Mouse (Mus musculus) urinary bladder, postnatal 10 days (tissue): ENCODE measurements around the gene Ift140.
A peak's percentile ranks its signal among the peaks of the same experiment; 100 is the strongest.

ENCODE experiments used
- DNase-seq: peaks from one replicate; pipeline ENCODE4 v3.0.0; 2022; ENCODE audit warnings: low spot score

The Ift140 gene

DNA sequence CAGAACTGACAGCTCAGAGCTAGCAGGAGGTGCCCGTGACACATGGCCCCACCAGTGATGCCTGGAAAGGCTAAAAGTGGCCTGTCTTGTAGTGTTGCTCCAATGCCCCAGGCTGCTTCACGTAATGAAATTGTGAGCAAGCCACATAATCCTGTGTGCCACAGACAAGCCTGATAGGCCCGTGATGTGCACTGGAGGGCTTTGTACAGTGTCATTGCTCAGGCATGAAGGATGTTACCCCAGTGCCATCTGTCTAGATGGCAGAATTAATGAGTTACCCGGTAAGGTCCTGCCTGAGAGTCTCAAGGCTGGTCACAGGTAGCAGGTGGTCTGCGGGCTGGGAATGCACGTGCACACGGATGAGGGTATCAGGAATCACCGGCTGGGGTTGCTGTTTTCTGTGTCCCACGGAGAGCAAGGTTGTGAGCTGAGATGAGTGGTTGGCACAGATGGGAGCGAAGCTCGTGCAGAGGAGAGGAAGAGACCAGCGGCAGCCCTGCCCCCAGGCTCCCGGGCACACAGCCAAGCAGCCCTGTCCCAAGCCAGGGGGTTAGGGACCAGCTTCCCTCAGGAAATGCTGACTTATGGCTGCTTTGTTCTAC is 62.0 kb downstream of the Ift140 start:
- DNase-seq = no peak

- DNase-seq = no peak
These were observed 64.3 kb downstream of the Ift140 start for GRCm38 (mm10) chr17:25080210-25080609.

GRCm38 (mm10) chr17:25080960-25081381 is 65.1 kb downstream of the Ift140 start:
- no peak for DNase-seq

DNA sequence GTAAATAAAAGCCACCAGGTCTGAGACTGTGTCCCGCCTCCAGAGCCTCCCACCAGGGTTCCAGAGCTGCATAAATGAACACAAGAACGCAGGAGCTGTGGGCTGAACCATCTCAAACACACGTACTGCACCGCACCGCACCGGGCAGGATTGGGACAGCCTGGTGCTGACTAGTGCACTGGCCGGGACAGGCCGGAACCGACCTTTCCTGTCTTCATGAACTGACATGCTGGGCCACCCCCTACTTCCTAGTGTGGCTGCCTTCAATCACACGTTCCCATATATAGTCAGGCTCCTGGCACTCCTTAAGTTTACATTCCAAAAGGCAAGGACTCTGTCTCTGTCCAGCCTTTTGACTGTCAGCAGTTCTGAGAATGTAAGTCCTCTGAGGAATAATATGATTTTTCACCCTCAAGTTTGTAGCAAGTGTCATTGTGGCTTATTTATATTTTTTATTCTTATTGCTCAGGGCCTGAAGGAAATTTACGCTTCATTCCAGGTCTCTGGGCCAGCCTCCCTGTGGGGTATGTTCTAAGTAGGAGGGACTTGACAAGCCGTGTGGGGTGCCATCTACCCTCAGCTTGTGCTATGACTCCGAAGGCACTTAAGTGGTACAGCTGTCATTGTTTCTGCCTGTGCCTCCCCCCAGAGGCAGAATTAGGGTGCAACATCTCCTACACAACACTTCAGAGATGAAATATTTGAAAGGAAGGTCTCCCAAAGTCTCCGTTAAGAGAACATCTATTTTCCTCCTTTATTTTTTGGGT is 66.4 kb downstream of the Ift140 start:
- no peak for DNase-seq

GRCm38 (mm10) chr17:25082887-25083286 is 67.0 kb downstream of the Ift140 start:
- DNase-seq = no peak

GRCm38 (mm10) chr17:25083444-25083931 is 67.6 kb downstream of the Ift140 start, which contains the start of gene Tmem204:
TSS of gene Tmem204 (minus strand) at chr17:25083591.
- DNase-seq = no peak

DNA sequence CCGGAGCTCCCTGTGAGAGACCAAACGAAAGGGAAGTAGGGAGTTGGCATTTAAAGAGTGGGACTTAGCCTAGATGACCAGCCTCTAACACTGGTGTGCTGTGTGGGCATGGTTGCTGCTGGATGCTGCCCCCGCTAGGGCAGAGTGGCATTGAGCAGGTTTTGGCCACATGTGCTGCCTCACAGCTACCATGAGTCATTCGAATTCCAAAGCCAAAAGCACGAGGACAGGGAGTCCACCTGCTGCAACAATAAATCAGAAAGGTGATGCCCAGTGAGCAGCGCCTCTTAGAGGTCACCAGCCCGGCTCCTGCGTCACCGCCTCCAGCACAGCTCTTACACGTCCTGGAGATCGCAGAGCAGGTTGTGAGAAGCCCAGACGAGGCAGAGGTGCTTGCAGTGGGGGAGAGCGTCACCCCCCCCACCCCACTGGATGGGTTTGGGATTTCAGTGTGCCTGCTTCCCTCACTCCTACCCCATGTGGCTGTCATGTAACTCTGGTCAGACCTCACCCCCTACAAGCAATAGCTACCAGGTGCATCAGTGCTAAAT is 69.0 kb downstream of the Ift140 start:
- no peak for DNase-seq

GRCm38 (mm10) chr17:25086724-25087123 is 70.8 kb downstream of the Ift140 start:
- no peak for DNase-seq

- DNase-seq = no peak
These were observed 73.3 kb downstream of the Ift140 start for GRCm38 (mm10) chr17:25089158-25089557.

GRCm38 (mm10) chr17:25090450-25090849 is 74.6 kb downstream of the Ift140 start:
- no peak for DNase-seq

- DNase-seq = no peak
These were observed 80.3 kb downstream of the Ift140 start for GRCm38 (mm10) chr17:25096221-25096620.

DNA sequence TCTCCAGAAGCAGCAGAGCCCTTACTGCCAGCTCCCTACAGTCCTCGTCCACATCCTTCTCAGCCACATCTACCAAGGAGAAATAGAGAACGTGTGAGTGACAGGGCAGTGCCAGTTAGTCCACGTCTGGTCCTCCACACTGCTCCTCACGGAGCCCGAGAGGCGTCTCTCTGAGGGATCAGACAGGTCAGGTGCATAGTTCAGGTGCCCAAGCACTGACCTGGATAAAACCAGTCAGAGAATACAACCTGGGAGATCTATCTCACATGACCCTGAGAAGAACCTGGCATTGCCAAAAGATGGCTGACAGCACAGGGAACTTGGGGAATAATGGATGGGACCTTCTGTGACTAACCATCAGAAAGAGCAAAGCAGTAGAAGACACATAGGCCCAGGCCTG is 84.2 kb downstream of the Ift140 start:
- no peak for DNase-seq

DNA sequence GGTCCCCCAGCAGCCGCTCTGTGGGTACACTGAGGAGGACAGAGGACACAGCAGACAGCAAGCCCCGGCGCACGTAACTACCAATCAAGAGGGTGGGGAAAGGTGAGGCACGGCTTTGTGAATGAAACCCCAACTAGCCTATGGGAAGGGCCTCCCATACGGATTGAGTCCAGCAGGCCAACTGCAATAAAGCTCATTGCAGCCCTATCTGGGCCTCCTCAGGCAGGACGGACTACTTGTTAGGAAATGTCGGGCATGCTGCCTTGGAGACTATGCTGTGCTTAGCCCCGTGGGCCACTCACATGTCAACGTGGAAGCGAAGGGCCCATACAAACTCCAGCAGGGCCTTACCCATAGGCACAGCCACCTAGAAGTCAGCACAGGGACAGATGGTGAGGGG is 85.5 kb downstream of the Ift140 start:
- no peak for DNase-seq

DNA sequence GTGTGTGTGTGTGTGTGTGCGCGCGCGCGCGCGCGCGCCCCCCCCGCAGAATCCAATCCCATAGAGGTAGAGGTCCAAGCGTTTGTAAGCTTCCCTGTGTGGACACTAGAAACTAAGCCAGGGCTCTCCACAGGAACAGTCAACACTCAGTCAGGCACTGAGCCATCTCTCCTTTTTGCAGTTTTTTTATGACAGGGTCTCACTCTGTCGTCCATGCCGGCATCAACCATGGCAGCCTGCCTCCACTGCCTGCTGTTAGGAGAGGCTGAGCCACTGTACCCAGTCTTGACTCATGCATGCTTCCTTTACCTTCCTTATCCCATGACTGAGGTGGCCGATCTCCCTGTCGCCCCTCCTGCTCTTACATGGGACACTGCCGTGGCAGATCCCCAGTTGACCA is 91.9 kb downstream of the Ift140 start:
- DNase-seq = no peak

GRCm38 (mm10) chr17:25109578-25109977 is 93.7 kb downstream of the Ift140 start:
- DNase-seq = no peak

- no peak for DNase-seq
These were observed 94.7 kb downstream of the Ift140 start for GRCm38 (mm10) chr17:25110590-25110989.

- DNase-seq = no peak
These were observed 95.3 kb downstream of the Ift140 start for GRCm38 (mm10) chr17:25111220-25111619.

DNA sequence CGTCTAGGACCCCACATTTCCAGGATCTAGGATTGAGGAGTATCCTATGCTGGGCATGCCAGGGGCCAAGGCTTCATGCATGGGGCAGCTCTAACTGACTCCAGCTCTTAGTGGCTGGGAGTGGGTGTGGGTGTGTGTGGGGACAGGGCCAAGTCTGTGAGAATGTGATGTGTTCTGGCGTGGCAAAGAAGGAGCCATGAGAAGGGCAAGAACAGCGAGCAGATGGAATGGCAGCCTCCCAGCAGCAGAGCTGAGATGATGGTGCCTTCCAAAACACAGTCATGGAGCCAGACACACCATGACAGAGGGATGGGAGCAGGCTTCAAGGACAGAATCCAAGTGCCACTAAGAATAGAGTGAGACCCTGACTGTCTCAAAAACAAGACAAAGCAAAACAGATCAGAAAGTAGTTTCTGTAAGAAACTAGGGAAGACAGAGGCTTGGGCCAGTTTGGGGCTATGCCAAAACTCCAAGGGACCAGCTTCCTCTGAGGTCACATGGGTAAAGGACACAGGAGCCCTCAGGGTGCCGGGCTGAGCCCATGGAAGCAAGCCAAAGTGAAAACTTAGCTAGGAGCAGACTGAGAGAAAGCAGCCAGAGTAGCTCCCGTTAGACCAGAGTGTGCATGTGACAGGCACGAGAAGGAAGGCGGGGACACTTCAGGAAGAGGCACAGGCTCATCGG is 96.0 kb downstream of the Ift140 start:
- DNase-seq = no peak

DNA sequence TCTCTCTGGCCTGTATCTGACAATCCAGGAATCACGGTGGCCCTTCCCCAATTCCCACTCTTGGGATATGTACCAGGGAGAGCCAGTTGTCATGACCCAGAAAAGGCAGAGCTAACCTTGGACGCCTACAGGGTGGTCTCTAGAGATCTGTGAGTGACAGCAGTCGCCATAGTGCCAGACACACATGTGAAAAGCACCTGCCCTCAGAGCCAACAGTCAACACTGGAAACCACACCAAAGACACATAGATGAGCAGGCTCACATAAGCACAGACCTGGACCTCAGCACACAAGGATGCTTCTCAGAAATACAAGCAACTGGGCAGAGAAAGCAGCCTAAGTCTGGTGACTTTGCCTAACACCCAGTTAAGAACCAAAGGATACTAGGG is 96.5 kb downstream of the Ift140 start:
- DNase-seq = no peak

GRCm38 (mm10) chr17:25114908-25115645 is 99.2 kb downstream of the Ift140 start:
- DNase-seq = no peak

- peak; percentile 78 for DNase-seq
These were observed 100.0 kb downstream of the Ift140 start, which contains the start of gene Telo2 for GRCm38 (mm10) chr17:25115664-25116432. TSS of gene Telo2 (minus strand) at chr17:25115967.
